Mouse (Mus musculus): ENCODE measurements around the gene Uri1. TPM values are rescaled to one million over a fixed set of nuclear protein-coding genes. Genes with fewer than 3 reads are reported as not detected.

The Uri1 gene
- polyA plus RNA-seq, 1 experiment from 2014 or later, result 42.2 TPM

Other genes starting within 250 kb of the Uri1 start
- gene Zfp536, start 249.9 kb downstream of the Uri1 start, polyA plus RNA-seq (2014; fragmentation: Nextera tagmentation; extraction: Ambion mirVana), result 0.66 and 0.86 TPM in 2 replicates
- 191 and 205 TPM in 2 replicates for gene Ccne1, start 84.0 kb upstream of the Uri1 start, polyA plus RNA-seq (2014; fragmentation: Nextera tagmentation; extraction: Ambion mirVana)
- 11.9 and 12.4 TPM in 2 replicates for gene 1600014C10Rik, start 159.7 kb upstream of the Uri1 start, polyA plus RNA-seq (2014; fragmentation: Nextera tagmentation; extraction: Ambion mirVana)
- 0.67 and 1.2 TPM in 2 replicates for gene Plekhf1, start 204.5 kb upstream of the Uri1 start, polyA plus RNA-seq (2014; fragmentation: Nextera tagmentation; extraction: Ambion mirVana)
- 43.6 and 50.6 TPM in 2 replicates for gene Pop4, start 247.9 kb upstream of the Uri1 start, polyA plus RNA-seq (2014; fragmentation: Nextera tagmentation; extraction: Ambion mirVana)

Data from liver, embryonic 11.5 days (tissue).